Mouse (Mus musculus): ENCODE data around the gene Llgl2. TPM values are rescaled to one million over a fixed set of nuclear protein-coding genes. Genes with fewer than 3 reads are reported as not detected.
A peak's percentile ranks its signal among the peaks of the same experiment; 100 is the strongest.

The Llgl2 gene
- total RNA-seq, 2 experiments from 2014 or later = 3.3 to 4.8 TPM

DNA sequence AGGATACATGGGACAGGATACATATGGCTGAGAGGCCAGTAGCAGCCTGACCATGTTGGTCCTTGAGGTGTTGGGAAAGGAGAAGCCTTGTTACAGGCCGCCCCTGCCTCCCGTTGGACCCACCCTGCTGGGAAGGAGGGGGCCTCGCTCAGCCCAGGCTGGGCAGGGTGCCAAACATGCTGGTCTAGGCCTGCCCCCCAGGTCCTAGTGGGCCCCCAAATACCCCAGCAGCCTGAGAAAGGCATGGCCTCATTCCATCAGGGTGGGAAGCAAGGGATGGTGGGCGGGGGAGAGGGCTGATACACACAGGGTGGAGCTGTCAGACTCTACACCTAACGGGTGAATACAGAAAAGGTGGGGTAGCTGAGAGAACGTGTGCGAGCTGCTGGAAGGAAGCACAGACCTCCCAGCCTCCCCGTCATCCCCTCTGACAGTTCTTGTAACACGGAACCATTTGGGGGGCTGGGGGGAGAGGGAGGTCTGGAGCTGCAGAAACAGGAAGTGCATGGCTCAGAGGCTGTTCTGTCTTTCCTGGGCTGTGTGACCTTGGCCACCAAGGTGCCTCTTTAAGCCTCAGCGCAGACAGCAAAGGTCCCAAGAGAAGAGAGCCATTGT is 15.0 kb upstream of the Llgl2 start:
- no peak for ATAC-seq (replicated peaks; ENCODE audit: poor library complexity)

DNA sequence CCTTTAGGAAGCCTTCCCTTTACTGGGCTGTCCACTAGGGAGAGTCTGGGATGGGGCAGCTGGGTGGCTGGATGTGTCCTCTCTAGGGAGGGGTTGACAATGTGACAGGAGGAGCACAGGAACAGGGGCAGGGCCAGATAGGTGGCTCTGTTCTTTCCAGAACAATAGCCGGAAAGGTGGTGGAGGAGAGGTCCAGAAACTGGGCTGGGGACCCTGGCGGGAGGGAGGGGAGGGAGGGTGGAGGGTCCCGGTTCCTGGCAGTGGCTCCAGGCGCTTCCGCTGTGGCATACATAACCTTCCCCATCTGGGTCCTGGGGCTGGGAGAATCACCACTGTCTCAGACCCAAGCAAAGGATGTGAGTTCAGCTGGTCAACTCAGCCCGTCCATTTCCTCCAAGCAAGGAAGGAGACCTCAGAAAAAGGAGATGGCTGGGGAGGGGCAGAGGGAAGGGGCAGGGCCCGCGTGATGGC is 14.5 kb upstream of the Llgl2 start:
- no peak for ATAC-seq (replicated peaks; ENCODE audit: poor library complexity)

DNA sequence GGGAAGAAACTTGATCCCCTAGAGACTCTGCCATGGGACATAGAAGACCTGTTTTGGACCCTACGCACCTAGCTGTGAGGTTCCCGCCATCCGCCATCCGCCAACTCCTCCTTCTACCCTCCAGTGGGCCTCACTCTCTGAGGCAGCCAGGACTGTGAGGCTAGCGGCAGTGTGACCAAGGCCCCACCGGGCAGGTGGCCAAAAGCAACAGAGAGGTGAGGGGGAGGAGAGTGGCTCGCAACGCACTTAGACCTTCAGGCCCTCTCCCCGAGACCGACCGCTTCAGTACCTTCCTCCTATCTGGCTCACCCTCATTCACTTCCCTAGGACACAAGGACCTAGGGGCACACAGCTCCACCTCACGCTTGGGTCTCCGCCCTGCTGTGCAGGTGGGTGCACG is 13.5 kb upstream of the Llgl2 start:
- no peak for ATAC-seq (replicated peaks; ENCODE audit: poor library complexity)

DNA sequence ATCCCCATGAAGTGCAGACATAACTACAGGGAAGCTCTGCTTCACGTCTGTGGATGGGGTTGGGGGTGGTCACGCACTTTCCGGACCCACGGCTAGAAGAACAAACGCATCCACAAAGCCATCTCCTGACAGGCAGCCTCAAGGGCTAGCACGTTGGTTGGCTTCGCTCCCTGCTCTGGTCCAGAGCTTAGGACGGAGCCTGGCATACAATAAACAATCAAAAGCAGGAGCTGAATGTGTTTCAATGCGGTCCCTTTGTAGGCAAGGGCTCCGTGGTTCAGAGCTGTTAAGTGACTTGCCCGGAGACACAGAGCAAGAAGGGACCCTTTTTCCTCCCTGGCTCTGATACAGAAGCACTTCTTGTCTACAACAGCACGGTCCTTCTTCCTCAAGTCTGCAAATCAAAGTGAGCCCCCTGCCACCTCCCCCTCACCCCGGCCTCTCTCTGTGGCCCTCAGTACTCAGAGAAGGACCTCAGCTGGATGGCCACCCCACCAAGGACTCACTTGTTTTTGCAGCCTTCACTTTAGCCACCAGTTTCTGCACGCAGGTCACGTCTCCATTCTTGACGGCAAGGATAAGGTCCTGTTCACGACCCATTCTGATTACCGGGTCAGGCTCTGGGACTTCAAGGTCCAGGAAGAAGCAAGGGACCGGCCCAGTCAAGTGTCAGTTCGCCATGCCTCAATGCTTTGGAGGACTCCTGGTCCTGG is 12.3 kb upstream of the Llgl2 start:
- no peak for ATAC-seq (replicated peaks; ENCODE audit: poor library complexity)

DNA sequence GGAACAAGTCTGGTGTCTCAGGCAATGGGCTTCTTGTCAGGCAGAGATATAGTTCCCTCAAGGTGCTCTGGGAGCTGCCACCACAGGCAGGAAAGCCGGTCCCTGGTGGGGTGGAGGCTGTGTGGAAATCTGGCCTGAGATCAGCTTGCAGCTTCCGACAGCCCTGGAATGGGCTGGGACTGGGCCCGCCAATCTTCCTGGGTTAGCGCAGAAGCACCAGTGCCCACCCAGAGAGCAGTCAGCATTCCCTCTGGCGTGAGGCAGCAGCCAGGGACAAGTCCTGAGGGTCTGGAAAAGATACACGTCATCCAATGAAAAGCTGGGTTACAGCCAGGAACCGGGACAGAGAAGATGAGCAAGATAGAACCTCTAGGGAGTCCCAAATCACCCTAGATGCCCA is 11.8 kb upstream of the Llgl2 start:
- no peak for ATAC-seq (replicated peaks; ENCODE audit: poor library complexity)

DNA sequence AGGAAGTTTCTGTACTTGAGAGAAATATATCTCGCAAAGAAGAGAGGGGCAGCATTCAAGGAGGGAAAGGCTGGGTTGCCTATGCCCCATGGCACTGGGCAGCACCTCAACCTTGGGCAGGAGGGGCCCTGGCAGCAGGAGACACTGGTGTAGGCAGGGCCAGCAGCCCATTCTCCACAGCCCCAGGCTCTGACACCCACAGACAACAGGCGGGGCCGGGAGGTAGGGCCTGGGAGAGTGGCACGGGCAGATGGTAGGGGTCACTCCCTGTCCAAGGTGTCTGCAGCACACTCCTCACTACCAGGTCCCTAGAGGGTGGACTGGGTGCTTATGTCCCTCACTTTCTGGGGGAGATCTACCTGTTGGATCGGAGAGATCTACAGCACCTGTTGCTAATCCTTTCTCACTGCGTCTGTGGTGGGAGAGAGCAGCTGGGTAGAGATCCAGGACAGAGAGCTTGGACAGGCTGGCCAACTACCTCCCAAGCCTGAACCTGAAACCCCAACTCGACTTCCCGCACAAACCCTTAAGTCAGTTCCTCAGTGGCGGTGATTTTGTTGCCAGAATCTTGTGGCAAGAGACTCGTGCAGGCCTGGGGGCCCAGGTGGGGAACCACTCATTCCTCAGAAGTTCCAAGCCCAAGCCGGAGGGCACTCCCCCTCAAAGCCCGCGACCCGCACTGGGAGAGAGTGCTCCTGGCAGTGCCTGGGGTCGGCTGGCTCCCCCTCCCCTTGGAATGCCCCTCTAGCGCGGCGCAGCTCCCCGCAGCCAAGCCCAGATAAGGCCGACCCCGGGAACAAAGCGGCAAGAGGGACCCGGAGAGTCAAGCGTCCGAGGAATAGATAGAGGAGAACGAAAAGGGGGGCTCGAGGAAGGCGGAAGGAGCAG is 11.1 kb upstream of the Llgl2 start:
- ATAC-seq (replicated peaks; ENCODE audit: poor library complexity) = no peak

DNA sequence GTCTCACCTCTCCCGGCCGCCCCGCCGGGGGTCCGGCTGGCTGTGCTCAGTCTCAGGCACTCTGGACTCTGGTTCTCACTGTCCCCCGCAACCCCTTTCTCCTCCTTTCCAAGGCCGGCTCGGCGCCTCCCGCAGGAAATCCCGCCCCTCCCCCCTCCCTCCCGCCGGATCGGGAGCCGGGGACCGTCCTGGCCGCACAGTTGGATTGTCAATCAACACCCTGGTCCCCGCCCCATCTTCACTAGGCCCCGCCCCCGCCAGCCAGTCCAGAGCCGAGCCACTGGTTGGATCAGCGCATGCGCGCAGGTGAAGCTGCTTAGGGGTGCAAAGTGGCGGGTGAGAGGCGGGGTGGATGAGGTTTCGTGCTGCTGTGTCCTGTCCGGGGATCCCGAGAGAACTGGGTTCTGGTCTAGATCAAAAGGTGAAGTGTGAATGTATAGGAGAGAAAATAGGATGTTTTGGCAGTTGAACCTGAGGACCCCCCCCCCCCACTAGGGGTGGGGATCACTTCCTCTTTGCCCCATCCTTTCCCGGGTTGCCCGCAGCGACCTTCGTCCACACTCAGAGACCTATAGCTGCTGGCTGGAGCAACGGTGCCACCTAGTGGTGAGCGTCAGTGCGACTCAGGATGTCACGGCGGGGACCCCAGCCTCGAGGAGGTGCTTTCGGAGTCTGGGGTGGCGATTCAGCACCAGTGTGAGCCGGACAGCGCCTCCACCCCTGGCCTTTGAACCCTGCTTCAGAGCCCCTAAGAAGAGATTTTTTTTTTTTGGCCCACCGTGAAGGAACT is 10.1 kb upstream of the Llgl2 start, which contains the start of gene Caskin2:
Caskin2 (minus strand) TSS at position 133 of the 790 bp plus-strand sequence.
- ATAC-seq (replicated peaks; ENCODE audit: poor library complexity) = peak; percentile 86

DNA sequence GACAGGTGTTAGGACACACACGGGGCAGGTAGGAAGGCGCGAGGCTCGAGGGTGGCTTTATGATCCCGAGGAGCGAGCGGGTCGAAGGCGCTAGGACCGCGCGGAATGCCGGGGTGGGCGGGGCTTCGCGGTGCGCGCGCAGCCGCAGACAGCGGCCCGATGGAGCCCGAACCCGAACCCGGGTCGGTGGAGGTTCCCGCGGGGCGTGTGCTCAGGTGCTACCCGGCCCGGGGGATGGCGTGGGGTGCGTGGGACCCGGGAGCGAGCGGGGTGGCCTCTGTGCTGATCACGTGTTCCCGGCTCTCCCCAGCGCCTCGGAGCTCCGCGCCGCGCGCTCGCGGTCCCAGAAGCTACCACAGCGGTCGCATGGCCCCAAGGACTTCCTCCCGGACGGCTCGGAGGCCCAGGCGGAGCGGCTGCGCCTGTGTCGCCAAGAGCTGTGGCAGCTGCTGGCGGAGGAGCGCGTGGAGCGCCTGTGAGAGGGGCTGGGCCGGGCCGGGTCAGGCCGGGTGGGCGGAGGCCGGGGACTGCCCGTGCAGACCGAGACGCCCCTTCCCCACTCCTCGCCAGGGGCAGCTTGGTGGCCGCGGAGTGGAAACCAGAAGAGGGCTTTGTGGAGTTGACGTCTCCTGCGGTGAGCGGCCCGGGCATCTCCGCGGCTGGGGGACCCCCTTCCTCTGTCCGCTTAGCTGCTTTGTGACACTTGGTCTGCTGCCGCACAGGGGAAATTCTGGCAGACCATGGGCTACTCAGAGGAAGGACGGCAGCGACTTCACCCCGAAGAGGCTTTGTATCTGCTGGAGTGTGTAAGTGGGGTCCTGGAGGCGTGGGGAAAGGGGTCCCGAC is 9.0 kb upstream of the Llgl2 start, which contains the start of gene Tsen54:
Tsen54 (plus strand) TSS at position 120 of the 846 bp plus-strand sequence.
- ATAC-seq (replicated peaks; ENCODE audit: poor library complexity) = peak; percentile 38

DNA sequence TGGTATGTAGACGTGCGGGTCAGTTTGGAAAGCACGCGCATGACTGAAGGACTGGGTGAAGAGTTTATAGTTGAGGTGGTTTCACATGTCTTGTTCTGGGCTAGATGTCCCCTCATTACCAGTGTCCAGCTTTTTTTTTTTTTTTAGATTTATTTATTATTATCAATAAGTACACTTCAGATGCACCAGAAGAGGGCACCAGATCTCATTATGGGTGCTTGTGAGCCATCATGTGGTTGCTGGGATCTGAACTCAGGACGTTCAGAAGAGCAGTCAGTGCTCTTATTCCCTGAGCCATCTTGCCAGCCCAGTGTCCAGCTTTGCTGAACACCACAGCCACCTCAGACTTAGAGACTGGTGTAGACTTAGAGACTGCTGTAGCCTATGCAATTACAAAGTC is 6.5 kb upstream of the Llgl2 start:
- no peak for ATAC-seq (replicated peaks; ENCODE audit: poor library complexity)

DNA sequence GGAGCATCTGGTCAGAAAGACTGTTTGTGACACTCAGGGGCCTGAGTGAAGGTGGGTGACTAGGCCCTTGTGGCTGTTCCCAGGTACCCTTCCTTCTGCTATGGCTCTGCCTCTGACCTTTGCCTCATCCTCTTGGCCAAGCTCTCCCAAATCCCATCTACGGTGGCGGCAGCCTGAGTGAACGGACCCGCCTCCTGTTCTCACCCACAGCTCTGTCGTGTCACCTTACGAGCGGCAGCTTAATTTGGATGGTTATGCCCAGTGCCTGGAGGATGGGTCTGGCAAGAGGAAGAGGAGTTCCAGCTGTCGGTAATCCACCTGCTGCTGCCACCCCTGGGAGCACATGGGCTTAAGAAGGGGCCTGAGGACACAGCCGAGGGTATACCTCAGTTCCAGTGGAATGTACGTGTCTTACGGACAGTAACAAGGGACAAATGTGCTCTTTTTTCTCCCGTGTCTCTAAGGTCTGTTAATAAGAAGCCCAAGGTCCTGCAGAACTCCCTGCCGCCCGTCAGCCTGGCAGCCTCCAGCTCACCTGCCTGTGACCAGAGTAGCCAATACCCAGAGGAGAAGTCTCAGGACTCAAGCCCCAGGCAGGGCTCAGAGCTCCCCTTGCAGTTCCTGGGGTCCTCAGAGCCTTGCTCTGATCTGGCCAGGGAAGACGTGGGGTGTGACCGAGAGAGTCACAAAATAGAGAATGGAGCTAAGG is 3.8 kb upstream of the Llgl2 start:
- no peak for ATAC-seq (replicated peaks; ENCODE audit: poor library complexity)

DNA sequence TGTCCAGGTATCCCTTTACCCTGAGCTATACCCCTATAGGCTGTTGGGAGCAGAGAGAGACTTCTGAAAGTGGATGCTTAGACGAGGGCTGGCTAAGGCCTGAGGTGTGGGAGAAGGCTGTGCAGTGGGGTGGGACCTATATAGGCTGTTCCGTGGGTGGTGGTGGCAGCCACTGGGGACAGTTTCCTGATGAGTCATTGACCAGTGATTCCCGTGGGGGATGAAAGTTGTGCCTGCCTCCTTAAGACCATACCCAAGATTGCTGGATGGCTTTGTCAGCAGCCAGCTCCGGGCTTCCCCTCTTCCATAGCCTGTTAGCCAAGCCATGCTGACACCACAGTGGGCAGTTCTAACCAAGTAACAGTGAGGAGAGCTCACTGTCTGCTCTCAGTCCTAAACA is 2.8 kb upstream of the Llgl2 start:
- no peak for ATAC-seq (replicated peaks; ENCODE audit: poor library complexity)

DNA sequence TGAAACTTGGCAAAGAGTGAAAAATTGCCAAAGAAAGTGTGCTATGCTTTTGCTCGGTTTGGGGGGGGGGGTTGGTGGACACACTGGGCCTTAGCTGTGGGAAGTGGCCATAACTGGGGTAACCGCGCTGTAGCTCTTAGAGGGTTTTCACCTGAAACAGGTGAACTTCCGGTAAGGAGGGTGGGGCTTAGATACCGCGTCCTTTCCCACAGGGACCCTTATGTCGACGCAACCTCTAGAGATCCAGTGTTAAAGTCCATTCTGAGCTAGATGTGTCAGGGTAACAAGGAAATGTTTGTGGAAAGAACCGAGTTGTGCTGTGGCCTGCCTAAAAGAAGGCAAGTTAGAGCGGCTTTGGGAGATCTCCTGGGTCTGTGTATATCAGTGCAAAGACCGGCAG is 964 bp downstream of the Llgl2 start:
- ATAC-seq (replicated peaks; ENCODE audit: poor library complexity) = no peak

DNA sequence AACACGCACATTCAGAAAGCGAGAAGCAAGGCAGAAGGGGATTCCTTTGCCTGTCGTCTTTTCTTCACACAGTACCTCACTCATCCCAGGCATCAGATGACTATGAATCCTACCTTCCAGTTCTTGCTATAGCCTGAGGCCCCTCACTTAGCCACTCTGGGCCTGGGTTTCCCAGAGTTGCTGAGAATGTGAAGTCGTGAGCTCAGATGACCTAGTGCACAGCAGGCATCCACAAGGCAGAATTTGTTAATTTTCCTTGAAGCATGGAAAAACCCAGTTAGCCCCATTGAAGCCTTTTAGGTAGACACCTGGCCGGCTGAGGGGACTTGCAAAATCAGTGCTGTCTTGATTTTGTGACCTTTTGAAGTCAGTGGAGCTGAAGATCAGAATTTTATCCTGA is 2.6 kb downstream of the Llgl2 start:
- ATAC-seq (replicated peaks; ENCODE audit: poor library complexity) = no peak

DNA sequence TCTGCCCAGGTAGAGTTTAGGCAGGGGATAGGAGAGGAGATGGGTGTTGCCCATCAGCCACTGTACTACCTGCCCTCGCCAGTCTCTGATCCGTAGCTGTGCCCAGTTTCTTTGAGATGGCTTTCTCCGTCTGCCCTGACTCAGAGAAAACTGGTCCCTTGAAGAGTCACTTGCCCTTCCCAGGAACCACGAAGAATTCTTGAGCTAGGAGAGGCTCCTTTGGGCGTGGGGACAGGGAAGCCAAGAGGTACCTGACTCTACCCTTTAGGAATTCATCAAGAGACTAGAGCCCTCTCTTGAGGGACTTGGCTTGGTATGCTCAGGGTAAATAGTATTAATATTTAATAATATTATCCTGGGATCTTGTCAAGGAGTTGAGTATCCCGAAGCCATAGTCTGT is 3.8 kb downstream of the Llgl2 start:
- ATAC-seq (replicated peaks; ENCODE audit: poor library complexity) = no peak

DNA sequence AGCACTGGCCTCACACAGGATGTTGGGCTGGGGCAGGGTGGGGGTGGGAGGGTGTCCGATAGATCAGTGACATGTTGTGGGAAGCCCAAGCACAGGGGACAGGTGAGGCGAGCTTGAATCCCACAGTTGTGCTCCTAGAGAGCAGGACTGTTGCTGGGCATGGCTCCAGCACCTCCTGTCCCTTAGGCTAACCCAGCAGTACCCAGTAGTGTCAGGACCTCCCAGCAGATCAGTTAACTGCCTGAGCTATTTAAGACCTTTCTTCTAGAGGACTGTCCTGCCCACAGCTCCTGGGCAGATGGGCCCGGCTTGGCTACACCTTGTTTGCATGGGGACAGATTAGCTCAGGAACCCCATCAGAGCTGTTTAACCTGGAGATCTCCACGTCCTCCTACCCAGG is 5.2 kb downstream of the Llgl2 start:
- no peak for ATAC-seq (replicated peaks; ENCODE audit: poor library complexity)

DNA sequence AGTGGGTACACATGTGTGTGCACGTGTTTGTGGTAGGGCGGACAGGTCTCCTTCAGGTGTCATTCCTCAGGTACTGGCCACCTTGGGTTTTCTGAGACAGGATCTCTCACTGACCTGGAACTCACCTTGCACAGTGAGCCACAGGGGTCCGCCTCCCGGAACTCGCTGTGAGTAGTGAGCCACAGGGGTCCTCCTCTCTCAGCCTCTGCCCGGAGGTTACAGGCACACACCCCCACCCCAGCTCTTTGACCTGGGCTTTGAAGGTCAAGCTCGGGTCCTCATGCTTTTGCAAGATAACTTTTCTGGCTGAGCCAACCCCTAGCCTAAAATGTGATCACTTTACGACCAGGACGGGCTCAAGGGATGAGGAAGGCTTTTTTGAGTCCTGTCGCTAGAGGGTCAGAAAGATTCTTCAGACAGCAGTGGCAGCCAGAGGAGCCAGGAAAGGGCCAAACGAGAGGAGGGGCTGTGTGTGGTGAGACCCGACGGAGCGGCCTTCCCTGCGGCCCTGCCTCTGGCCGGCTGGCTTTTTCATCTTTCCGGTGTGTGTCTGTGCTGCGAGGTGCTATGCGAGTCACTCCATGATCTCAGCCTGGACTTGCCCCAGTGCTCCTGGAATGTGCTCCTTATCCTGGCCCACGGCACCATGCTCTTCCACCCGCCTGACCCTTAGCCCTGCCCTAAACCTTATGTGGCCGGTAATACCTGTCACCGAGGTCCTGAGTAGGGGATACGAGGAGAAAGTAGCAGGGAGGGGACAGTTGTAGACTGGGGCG is 6.9 kb downstream of the Llgl2 start:
- no peak for ATAC-seq (replicated peaks; ENCODE audit: poor library complexity)

DNA sequence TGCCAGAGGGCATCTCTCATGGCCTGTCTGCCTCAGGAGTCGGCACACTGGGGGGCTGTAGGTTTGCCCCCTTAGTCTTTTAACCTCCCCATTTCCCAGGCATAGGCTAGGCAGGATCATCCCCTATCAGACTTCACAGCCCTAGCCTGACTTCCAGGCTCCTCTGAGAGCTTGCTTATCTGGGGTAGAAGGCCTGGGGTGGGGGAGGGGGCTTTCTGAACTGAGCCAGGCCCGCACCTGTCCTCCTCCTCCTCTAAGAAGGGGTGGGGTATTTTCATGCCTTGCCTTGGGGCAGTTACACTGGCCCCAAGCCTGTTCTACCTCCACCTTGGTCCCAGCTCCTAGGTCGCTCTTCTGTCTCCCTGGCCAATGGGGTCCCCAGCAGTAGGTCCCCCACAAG is 7.7 kb downstream of the Llgl2 start:
- ATAC-seq (replicated peaks; ENCODE audit: poor library complexity) = peak; percentile 26; the same call in 1 of the 2 replicates

DNA sequence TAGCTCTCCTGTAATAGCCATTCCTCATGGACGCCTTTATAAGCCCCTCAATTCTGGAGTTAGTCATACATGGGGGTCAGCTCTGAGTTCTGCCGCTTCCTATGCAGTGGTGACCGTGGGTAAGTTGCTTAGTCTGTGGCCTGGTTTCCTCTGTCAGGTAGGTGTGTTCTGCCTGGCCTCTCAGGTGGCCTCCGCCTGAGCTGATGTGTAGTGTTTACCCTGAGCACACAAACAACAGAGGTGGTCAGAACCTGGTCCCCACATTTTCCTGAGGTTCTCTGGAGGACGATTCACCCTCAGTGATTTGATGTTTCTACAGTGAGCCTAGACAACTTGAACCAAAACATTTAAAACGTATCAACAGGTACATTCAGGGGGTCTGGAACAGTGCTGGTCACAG is 8.2 kb downstream of the Llgl2 start:
- ATAC-seq (replicated peaks; ENCODE audit: poor library complexity) = no peak
